Mouse (Mus musculus) Patski (cell line): Measurements from ENCODE around the gene Uap1l1. TPM values are rescaled to one million over a fixed set of nuclear protein-coding genes. Genes with fewer than 3 reads are reported as not detected.

Experiments used
- ATAC-seq: fragments of 100-300 bp; one replicate; pipeline ENCODE4 v1.8.0; 2021
- CTCF ChIA-PET: fragments of 350-600 bp; sonication (Branson Sonifier 250); formaldehyde crosslinking; loops from one replicate; lab custom pipeline; 2022; ENCODE audit warnings: inconsistent platforms; lab: Charles Lee
- POLR2A ChIA-PET: fragments of 350-600 bp; sonication (Branson Sonifier 250); formaldehyde crosslinking; loops from one replicate; lab custom pipeline; 2022; ENCODE audit warnings: antibody characterized with exemption, inconsistent platforms; lab: Charles Lee
- DNase-seq: peaks from one replicate; pipeline ENCODE4 v3.0.0-alpha.2; 2011; ENCODE audit warnings: low read depth, low spot score
- H3K27me3 ChIP-seq: fragments of 371-371 bp; one replicate; pipeline ENCODE4 v1.5.1; 2021
- CTCF ChIP-seq: fragments of 100-300 bp; IDR thresholded peaks from one replicate; pipeline ENCODE4 v1.5.1; 2021
- in situ Hi-C: fragments of 300-500 bp; cut with MboI; formaldehyde crosslinking; loops from 3 replicates; pipeline ENCODE4 v1.11.1; 2018; ENCODE audit warnings: low pct_unique_long_range_greater_than_20kb, mixed read lengths
- polyA plus RNA-seq: library from polyadenylated mRNA; unstranded; gene quantifications from one replicate; pipeline ENCODE4 v1.2.3, GENCODE M21; 2021

Uap1l1 gene
- polyA plus RNA-seq, 1 experiment from 2014 or later = 108 TPM

- no peak for TF ChIP-seq CTCF
- ChIA-PET CTCF (no interaction called here), POLR2A (interaction anchor here (0.7 kb wide), 1 partner anchor 116 kb away, joined by 3 read pairs; no protein-coding TSS in a partner anchor)
- no peak for DNase-seq
- peaks cover 56% of the 10 kb centered on the region for H3K27me3 ChIP-seq
- no peak for ATAC-seq
- in situ Hi-C loops = no loop called here
These were observed 45.4 kb downstream of the Uap1l1 start for GRCm38 (mm10) chr2:25320084-25320483.

DNA sequence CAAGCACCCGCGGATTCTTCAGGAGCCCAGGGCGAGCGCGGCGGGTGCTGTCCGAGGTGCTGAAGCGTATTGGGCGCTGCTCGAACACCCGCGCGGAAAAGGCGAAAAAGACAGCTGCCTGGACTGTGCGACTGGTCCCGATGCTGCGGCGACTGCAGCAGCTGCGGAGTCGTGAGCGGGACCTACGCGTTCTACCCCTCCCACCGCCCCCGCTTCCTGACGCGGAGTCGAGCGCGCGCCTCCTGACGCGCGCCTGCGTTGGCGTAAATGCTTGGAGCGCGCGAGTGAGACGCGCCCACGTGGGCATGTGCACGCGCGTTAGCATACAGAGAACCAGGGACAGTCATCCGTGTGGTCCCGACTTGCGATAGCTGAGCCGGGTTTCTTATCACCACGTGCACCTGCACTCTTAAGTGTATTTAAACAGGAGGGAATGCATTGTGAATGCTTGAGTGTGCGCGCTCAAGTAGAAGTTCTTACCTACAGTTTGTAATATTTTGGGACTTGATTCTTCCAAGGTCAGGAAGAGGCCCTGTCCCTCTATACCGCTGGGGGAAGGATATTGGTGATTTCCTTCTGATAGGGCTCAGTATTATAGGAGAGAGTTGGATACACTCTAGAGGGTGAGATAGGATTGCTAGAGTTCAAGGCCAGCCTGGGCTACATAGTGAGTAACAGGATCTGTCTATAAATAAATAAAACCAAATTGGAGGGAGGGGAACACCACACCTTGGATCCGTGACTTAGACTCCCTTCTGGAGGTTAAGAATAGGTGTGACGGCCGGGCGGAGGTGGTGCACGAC is 46.3 kb downstream of the Uap1l1 start, which contains the start of gene Grin1:
Grin1 (minus strand) TSS at position 217 of the 803 bp plus-strand sequence.
- ATAC-seq (no peak), DNase-seq (no peak)
- in situ Hi-C loops = no loop called here
- H3K27me3 ChIP-seq = peaks cover 53% of the 10 kb centered on the region
- TF ChIP-seq CTCF = no peak
- POLR2A ChIA-PET = interaction anchor here (0.7 kb wide), 1 partner anchor 115 kb away, joined by 3 read pairs; no protein-coding TSS in a partner anchor
- CTCF ChIA-PET = no interaction called here

GRCm38 (mm10) chr2:25318119-25318966 is 47.1 kb downstream of the Uap1l1 start:
- TF ChIP-seq CTCF = no peak
- DNase-seq (no peak), ATAC-seq (no peak)
- in situ Hi-C loops = no loop called here
- POLR2A ChIA-PET = no interaction called here
- peaks cover 54% of the 10 kb centered on the region for H3K27me3 ChIP-seq
- CTCF ChIA-PET = no interaction called here

DNA sequence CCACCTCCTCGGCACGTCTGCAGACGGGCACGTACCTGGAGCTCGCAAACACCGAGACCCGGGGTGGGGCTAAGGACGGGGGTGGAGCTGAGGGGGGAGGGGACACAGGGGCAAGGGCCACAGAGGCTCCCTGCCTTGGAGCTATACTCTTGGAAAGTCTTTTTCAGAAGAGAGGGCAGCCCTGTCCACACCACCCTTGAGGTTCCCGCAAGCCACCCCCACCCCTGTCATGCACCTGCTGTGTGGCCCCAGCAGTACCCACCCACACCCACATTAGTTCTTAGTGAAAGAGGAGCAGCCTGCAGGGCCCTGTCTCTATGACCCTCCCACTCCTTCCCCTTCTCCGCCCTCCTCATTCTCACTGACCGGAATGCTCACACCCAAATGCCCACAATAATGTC is 54.0 kb downstream of the Uap1l1 start:
- no peak for TF ChIP-seq CTCF
- CTCF ChIA-PET = no interaction called here
- POLR2A ChIA-PET = no interaction called here
- ATAC-seq = no peak
- in situ Hi-C loops = no loop called here
- DNase-seq = no peak
- H3K27me3 ChIP-seq = peaks cover 69% of the 10 kb centered on the region

DNA sequence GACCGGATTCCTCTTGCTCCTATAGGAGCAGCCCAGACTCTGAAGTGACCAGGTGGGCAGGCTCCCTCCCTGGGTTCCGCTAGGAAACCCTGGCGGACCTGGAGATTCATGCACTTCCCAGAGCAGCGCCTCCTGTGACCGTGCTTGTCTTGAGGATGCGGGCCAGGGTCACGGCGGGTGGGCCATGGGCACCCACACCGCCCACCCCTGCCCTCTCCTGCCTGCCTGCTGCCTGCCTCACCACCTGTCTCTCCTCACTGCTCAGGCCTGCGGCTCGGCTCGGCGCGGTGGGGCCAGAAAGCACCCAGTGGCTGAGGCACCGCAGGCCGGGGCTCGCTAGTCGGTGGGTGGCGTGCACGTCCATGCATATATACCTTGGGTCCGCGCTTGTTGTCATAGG is 54.5 kb downstream of the Uap1l1 start:
- in situ Hi-C loops = no loop called here
- ChIA-PET CTCF (no interaction called here), POLR2A (no interaction called here)
- no peak for TF ChIP-seq CTCF
- DNase-seq (no peak), ATAC-seq (no peak)
- peaks cover 70% of the 10 kb centered on the region for H3K27me3 ChIP-seq

DNA sequence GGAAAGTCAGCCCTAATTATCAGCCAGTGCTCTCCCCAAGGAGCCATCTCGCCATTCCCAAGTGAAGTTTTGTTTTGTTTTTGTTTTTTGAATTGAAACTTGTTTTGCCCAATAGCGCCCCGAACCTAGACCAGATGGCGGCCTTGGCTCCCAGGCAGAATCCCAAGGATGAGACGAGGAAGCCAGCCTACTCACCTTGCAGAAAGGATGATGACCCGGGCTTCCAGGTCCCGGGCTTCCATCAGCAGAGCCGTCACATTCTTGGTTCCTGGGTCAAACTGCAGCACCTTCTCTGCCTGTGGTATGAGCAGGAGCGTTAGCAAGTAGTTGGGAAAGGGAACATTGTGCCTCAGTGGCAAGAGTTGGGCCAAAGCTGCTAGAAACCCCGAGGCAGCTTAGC is 55.3 kb downstream of the Uap1l1 start:
- POLR2A ChIA-PET = no interaction called here
- in situ Hi-C loops = no loop called here
- peaks cover 73% of the 10 kb centered on the region for H3K27me3 ChIP-seq
- no peak for DNase-seq
- no peak for ATAC-seq
- CTCF ChIA-PET = no interaction called here
- no peak for TF ChIP-seq CTCF

Other genes starting within 250 kb of the Uap1l1 start
- gene Nrarp, start 184.9 kb downstream of the Uap1l1 start, polyA plus RNA-seq = 0.12 TPM
- gene Tor4a, start 168.8 kb downstream of the Uap1l1 start, polyA plus RNA-seq = 7.0 TPM
- 75.7 TPM for gene Nelfb, start 154.2 kb downstream of the Uap1l1 start, polyA plus RNA-seq
- gene Stpg3, start 151.0 kb downstream of the Uap1l1 start, polyA plus RNA-seq = 0.06 TPM
- gene Fam166a, start 146.9 kb downstream of the Uap1l1 start, polyA plus RNA-seq = 0.32 TPM
- 298 TPM for gene Tubb4b, start 141.0 kb downstream of the Uap1l1 start, polyA plus RNA-seq
- not detected for gene Slc34a3, start 131.3 kb downstream of the Uap1l1 start, polyA plus RNA-seq
- not detected for gene Rnf224, start 128.9 kb downstream of the Uap1l1 start, polyA plus RNA-seq
- 0.09 TPM for gene Rnf208, start 123.4 kb downstream of the Uap1l1 start, polyA plus RNA-seq
- gene Cysrt1, start 123.2 kb downstream of the Uap1l1 start, polyA plus RNA-seq = not detected
- 5.0 TPM for gene AL732309.1, start 118.8 kb downstream of the Uap1l1 start, polyA plus RNA-seq
- 26.3 TPM for gene Tmem203, start 110.2 kb downstream of the Uap1l1 start, polyA plus RNA-seq
- 110 TPM for gene Tprn, start 103.1 kb downstream of the Uap1l1 start, polyA plus RNA-seq
- 75.4 TPM for gene Ssna1, start 93.2 kb downstream of the Uap1l1 start, polyA plus RNA-seq
- 99.7 TPM for gene Anapc2, start 93.2 kb downstream of the Uap1l1 start, polyA plus RNA-seq
- gene Tmem210, start 77.5 kb downstream of the Uap1l1 start, polyA plus RNA-seq = not detected
- not detected for gene Lrrc26, start 75.8 kb downstream of the Uap1l1 start, polyA plus RNA-seq
- gene Grin1, start 46.5 kb downstream of the Uap1l1 start, polyA plus RNA-seq = 0.08 TPM
- 75.5 TPM for gene Man1b1, start 33.3 kb downstream of the Uap1l1 start, polyA plus RNA-seq
- gene Dpp7, start 9.3 kb downstream of the Uap1l1 start, polyA plus RNA-seq = 58.3 TPM
- 11.4 TPM for gene Sapcd2, start 6.6 kb upstream of the Uap1l1 start, polyA plus RNA-seq
- gene Entpd2, start 30.2 kb upstream of the Uap1l1 start, polyA plus RNA-seq = 0.10 TPM
- 249 TPM for gene Npdc1, start 33.7 kb upstream of the Uap1l1 start, polyA plus RNA-seq
- 0.09 TPM for gene Fut7, start 57.6 kb upstream of the Uap1l1 start, polyA plus RNA-seq
- 98.6 TPM for gene Abca2, start 63.0 kb upstream of the Uap1l1 start, polyA plus RNA-seq
- gene Clic3, start 91.2 kb upstream of the Uap1l1 start, polyA plus RNA-seq = 1.0 TPM
- 23.3 TPM for gene Paxx, start 95.4 kb upstream of the Uap1l1 start, polyA plus RNA-seq
- 33.6 TPM for gene Ptgds, start 104.4 kb upstream of the Uap1l1 start, polyA plus RNA-seq
- gene Lcn12, start 128.2 kb upstream of the Uap1l1 start, polyA plus RNA-seq = not detected
- gene Fbxw5, start 135.1 kb upstream of the Uap1l1 start, polyA plus RNA-seq = 85.5 TPM
- 5.2 TPM for gene C8g, start 136.0 kb upstream of the Uap1l1 start, polyA plus RNA-seq
- gene Traf2, start 181.3 kb upstream of the Uap1l1 start, polyA plus RNA-seq = 30.4 TPM
- 285 TPM for gene Edf1, start 192.2 kb upstream of the Uap1l1 start, polyA plus RNA-seq
- 15.4 TPM for gene Mamdc4, start 209.2 kb upstream of the Uap1l1 start, polyA plus RNA-seq
- gene Phpt1, start 209.5 kb upstream of the Uap1l1 start, polyA plus RNA-seq = 139 TPM
- 4.0 TPM for gene Ajm1, start 216.1 kb upstream of the Uap1l1 start, polyA plus RNA-seq
- 90.3 TPM for gene Rabl6, start 242.8 kb upstream of the Uap1l1 start, polyA plus RNA-seq